Mouse (Mus musculus) G1E (cell line): ENCODE data around the gene Nrbf2. TPM values are rescaled to one million over a fixed set of nuclear protein-coding genes. Genes with fewer than 3 reads are reported as not detected.
A peak's percentile ranks its signal among the peaks of the same experiment; 100 is the strongest.

Experiments used
- ATAC-seq: 2 replicates; pipeline ENCODE4 v1.8.0; 2016; ENCODE audit warnings: mild to moderate bottlenecking; ENCODE audit not compliant: insufficient number of reproducible peaks, poor library complexity, low FRiP score, severe bottlenecking; ENCODE audit errors: extremely low read depth
- DNase-seq: peaks from one replicate; pipeline ENCODE4 v3.0.0; 2012; ENCODE audit warnings: low spot score
- H3K27me3 ChIP-seq: 2 replicates; pipeline ENCODE4 v1.6.1; 2012; ENCODE audit warnings: mild to moderate bottlenecking, low read length, inconsistent platforms; ENCODE audit not compliant: insufficient read depth
- H3K36me3 ChIP-seq: replicated peaks from 2 replicates; pipeline ENCODE3; 2012; ENCODE audit warnings: mild to moderate bottlenecking, inconsistent platforms
- H3K4me1 ChIP-seq: 2 replicates; pipeline ENCODE4 v1.6.1; 2012; ENCODE audit warnings: low read depth, low read length, inconsistent platforms, mixed read lengths; ENCODE audit not compliant: insufficient read depth
- H3K4me3 ChIP-seq: 2 replicates; pipeline ENCODE4 v1.5.1; 2012; ENCODE audit warnings: low read depth, mild to moderate bottlenecking, inconsistent platforms, low read length, moderate library complexity, mixed read lengths
- H3K9me3 ChIP-seq: replicated peaks from 2 replicates; pipeline ENCODE4 v1.6.1; 2012; ENCODE audit warnings: inconsistent platforms
- CTCF ChIP-seq: IDR thresholded peaks from 2 replicates; pipeline ENCODE4 v1.5.1; 2012; ENCODE audit warnings: low read depth, low read length, inconsistent platforms, mixed read lengths
- GATA1 ChIP-seq: IDR thresholded peaks from 2 replicates; pipeline ENCODE4 v1.6.1; 2012; ENCODE audit warnings: borderline replicate concordance, low read length, inconsistent platforms, mixed read lengths
- GATA2 ChIP-seq: IDR thresholded peaks from 2 replicates; pipeline ENCODE4 v1.6.1; 2012; ENCODE audit warnings: low read depth, low read length, inconsistent platforms, borderline replicate concordance
- POLR2AphosphoS5 ChIP-seq: IDR thresholded peaks from 2 replicates; pipeline ENCODE4 v1.6.1; 2012; ENCODE audit warnings: low read depth, low read length, inconsistent platforms; ENCODE audit not compliant: insufficient replicate concordance
- TAL1 ChIP-seq: conservative IDR thresholded peaks from 2 replicates; pipeline ENCODE4 v1.6.1; 2012; ENCODE audit warnings: low read depth, low read length, inconsistent platforms, mixed read lengths
- polyA plus RNA-seq: library from polyadenylated mRNA; stranded (reverse); fragments of >175 nt; gene quantifications from 2 replicates; pipeline ENCODE4 v1.2.3, GENCODE M21; 2012
- total RNA-seq, 2 experiments: library from RNA; stranded (forward) in 1 of 2; stranded (reverse) in 1 of 2; fragments of 200-1000 nt in 1 of 2; fragments of >200 nt in 1 of 2; fragmentation: Nextera tagmentation in 1 of 2; gene quantifications; 2 replicates each; pipeline ENCODE4 v1.2.3; 2014 to 2017

Gene Nrbf2
- total and polyA plus RNA-seq, 3 experiments, result 46.3 to 71.1 (median 52.2) TPM

- Histone ChIP-seq H3K9me3 (no peaks in the 10 kb centered on the region), H3K36me3 (peaks cover 97% of the 10 kb centered on the region), H3K27me3 (no peaks in the 10 kb centered on the region), H3K4me1 (peaks cover 81% of the 10 kb centered on the region), H3K4me3 (no peak overlapping the region; the same call in 1 of the 2 replicates)
- DNase-seq (no peak), ATAC-seq (no peak)
- TF ChIP-seq TAL1 (no peak), CTCF (no peak), GATA1 (no peak), GATA2 (no peak), POLR2AphosphoS5 (no peak)
Observed at GRCm38 (mm10) chr10:67309483-67310138, 24.5 kb upstream of the Nrbf2 start.

DNA sequence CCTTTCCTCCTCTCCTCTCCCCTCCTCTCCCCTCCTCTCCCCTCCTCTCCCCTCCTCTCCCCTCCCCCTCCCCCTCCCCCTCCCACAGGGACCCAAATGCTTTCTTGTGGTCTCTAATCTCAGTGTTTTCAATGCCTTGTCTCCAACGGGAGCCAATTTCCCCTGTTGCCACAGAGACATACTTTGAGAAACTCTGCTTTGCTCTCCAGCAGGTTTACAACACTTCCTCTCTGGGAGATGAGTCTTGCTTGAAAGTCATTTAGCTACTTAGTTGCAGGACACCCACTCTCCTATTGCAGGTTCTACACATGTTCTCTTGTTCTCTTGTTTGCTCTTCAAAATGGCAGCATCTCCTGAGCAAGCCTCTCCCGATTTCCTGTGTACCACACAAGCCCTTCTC is 17.2 kb upstream of the Nrbf2 start:
- Histone ChIP-seq H3K4me3 (no peak overlapping the region), H3K36me3 (peaks cover 68% of the 10 kb centered on the region), H3K27me3 (no peaks in the 10 kb centered on the region), H3K4me1 (peaks cover 71% of the 10 kb centered on the region), H3K9me3 (no peaks in the 10 kb centered on the region)
- TF ChIP-seq CTCF, result no peak
- TF ChIP-seq TAL1, result no peak
- TF ChIP-seq POLR2AphosphoS5, result no peak
- no peak for TF ChIP-seq GATA1
- no peak for TF ChIP-seq GATA2
- no peak for ATAC-seq
- DNase-seq, result no peak

GRCm38 (mm10) chr10:67301046-67301445 is 15.9 kb upstream of the Nrbf2 start:
- H3K4me3 ChIP-seq, result peak overlapping the region; percentile 62; the same call in 1 of the 2 replicates
- DNase-seq, result peak; percentile 37
- peaks cover 55% of the 10 kb centered on the region for H3K36me3 ChIP-seq
- H3K9me3 ChIP-seq, result no peaks in the 10 kb centered on the region
- no peaks in the 10 kb centered on the region for H3K27me3 ChIP-seq
- no peak for TF ChIP-seq CTCF
- no peak for TF ChIP-seq POLR2AphosphoS5
- H3K4me1 ChIP-seq, result peaks cover 67% of the 10 kb centered on the region
- ATAC-seq, result no peak

GRCm38 (mm10) chr10:67299285-67299684 is 14.2 kb upstream of the Nrbf2 start:
- Histone ChIP-seq H3K4me1 (peaks cover 66% of the 10 kb centered on the region), H3K4me3 (peak overlapping the region; percentile 71), H3K36me3 (peaks cover 38% of the 10 kb centered on the region), H3K9me3 (no peaks in the 10 kb centered on the region), H3K27me3 (no peaks in the 10 kb centered on the region)
- DNase-seq (no peak), ATAC-seq (no peak)
- no peak for TF ChIP-seq CTCF

DNA sequence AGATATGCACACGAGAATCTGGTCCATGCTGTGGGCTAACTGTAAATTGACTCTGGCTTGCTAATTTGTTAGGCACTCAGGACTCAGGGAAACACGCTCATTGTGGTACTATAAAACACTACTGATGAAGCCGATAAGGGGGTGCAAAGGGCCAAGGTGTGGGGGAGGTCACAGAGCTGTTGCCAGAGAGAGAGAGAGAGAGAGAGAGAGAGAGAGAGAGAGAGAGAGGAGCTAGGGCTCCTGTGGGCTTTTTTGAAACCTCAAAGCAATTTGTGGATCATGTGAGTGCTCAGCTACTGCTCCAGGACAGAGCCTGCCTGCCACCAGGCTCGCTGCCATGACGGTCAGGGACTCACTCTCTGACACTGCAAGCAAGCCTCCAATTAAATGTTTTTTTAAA is 13.8 kb upstream of the Nrbf2 start:
- H3K9me3 ChIP-seq, result no peaks in the 10 kb centered on the region
- no peaks in the 10 kb centered on the region for H3K27me3 ChIP-seq
- ATAC-seq (peak; percentile 32), DNase-seq (peak; percentile 25)
- no peak for TF ChIP-seq POLR2AphosphoS5
- no peak for TF ChIP-seq GATA2
- no peak for TF ChIP-seq GATA1
- TF ChIP-seq CTCF, result no peak
- TF ChIP-seq TAL1, result no peak
- peaks cover 33% of the 10 kb centered on the region for H3K36me3 ChIP-seq
- H3K4me3 ChIP-seq, result peak overlapping the region; percentile 71
- H3K4me1 ChIP-seq, result peaks cover 66% of the 10 kb centered on the region

- no peaks in the 10 kb centered on the region for H3K9me3 ChIP-seq
- ATAC-seq (peak; percentile 46), DNase-seq (peak; percentile 64)
- peak overlapping the region; percentile 71 for H3K4me3 ChIP-seq
- H3K36me3 ChIP-seq, result peaks cover 19% of the 10 kb centered on the region
- peaks cover 64% of the 10 kb centered on the region for H3K4me1 ChIP-seq
- no peaks in the 10 kb centered on the region for H3K27me3 ChIP-seq
- TF ChIP-seq GATA2, result no peak
- no peak for TF ChIP-seq GATA1
- TF ChIP-seq CTCF, result no peak
- TF ChIP-seq TAL1, result no peak; the same call in 1 of the 2 replicates
- TF ChIP-seq POLR2AphosphoS5, result no peak
Observed at GRCm38 (mm10) chr10:67297175-67297855, 12.2 kb upstream of the Nrbf2 start.

GRCm38 (mm10) chr10:67296482-67297152 is 11.5 kb upstream of the Nrbf2 start:
- Histone ChIP-seq H3K4me1 (peaks cover 67% of the 10 kb centered on the region), H3K36me3 (peaks cover 18% of the 10 kb centered on the region), H3K4me3 (peak overlapping the region; percentile 71; the same call in 1 of the 2 replicates), H3K27me3 (no peaks in the 10 kb centered on the region), H3K9me3 (no peaks in the 10 kb centered on the region)
- DNase-seq, result no peak
- no peak for TF ChIP-seq GATA1
- TF ChIP-seq TAL1, result no peak
- TF ChIP-seq GATA2, result no peak
- no peak for TF ChIP-seq CTCF
- no peak for TF ChIP-seq POLR2AphosphoS5
- ATAC-seq, result peak; percentile 30
